Mouse (Mus musculus) myocyte (in vitro differentiated cells): ENCODE measurements around the gene Tnxb.
"Not testable (repeated sequence)": the region's sequence is repeated elsewhere in the genome, so short reads cannot be mapped to it uniquely, and the experiment has no call there.

Source experiments
- CEBPB ChIP-seq: IDR thresholded peaks from 2 replicates; pipeline ENCODE4 v1.6.1; 2011; ENCODE audit warnings: mild to moderate bottlenecking, moderate library complexity; ENCODE audit not compliant: poor library complexity, insufficient read depth, severe bottlenecking
- E2F4 ChIP-seq: IDR thresholded peaks from one replicate; pipeline ENCODE4 v1.6.1; 2011; ENCODE audit warnings: mild to moderate bottlenecking, control low read depth, moderate library complexity; ENCODE audit not compliant: insufficient read depth
- MAX ChIP-seq: IDR thresholded peaks from one replicate; pipeline ENCODE4 v1.6.1; 2011; ENCODE audit warnings: low read depth, mild to moderate bottlenecking, control low read depth
- MYOG ChIP-seq, 3 experiments: IDR thresholded peaks; one replicate each; pipeline ENCODE4 v1.6.1; 2011; ENCODE audit warnings: control low read depth in 2 of 3, low read depth in 2 of 3, mild to moderate bottlenecking in 2 of 3; ENCODE audit not compliant: insufficient read length in 2 of 3, control insufficient read depth in 1 of 3, insufficient read depth in 1 of 3
- POLR2A ChIP-seq: IDR thresholded peaks from one replicate; pipeline ENCODE4 v1.6.1; 2011; ENCODE audit warnings: low read depth, mild to moderate bottlenecking, control low read depth, moderate library complexity; ENCODE audit not compliant: insufficient read length
- POLR2AphosphoS2 ChIP-seq: IDR thresholded peaks from one replicate; pipeline ENCODE4 v1.6.1; 2011; ENCODE audit warnings: low read depth, control low read depth; ENCODE audit not compliant: insufficient read length
- TCF12 ChIP-seq: IDR thresholded peaks from one replicate; pipeline ENCODE4 v1.6.1; 2011; ENCODE audit warnings: mild to moderate bottlenecking, control low read depth; ENCODE audit not compliant: poor library complexity, insufficient read depth, severe bottlenecking
- USF1 ChIP-seq: IDR thresholded peaks from one replicate; pipeline ENCODE4 v1.6.1; 2011; ENCODE audit warnings: low read depth, mild to moderate bottlenecking, control low read depth, moderate library complexity

DNA sequence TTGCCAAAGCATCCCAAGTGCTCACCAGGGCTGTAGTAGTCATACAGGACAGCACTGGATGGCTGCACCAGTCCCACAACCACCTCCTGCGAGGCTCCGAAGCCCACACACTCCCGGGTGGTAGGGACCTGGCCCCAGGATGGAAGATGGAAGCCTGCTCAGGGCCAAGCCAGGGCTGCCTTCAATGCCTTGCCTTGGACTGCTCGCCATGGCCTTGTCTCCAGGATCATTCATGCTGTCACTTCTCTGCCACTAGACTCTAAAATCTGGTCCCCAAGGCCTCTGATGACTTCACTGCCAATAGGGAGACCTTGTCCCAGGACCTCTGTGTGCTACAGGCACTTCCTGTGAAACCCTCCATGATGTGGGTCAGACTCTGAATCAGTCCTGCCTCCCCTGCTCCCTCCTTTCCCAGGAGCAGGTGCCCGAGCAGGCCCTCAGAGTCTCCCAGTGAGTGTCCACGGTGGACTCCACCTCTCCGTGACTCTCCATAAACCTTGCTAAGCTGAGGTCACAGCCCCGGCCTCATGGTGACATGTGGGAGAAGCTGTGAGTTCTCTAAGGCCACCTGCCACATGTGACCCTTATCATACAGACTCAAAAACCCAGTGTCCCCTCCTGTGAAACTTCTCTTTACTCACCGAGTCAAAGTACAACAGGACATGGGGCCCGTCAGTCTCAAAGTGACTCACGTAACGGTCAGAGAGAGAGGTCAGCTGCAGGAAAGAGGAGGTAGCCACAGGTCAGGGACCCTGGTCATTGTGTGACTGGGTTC is 59.6 kb downstream of the Tnxb start:
- not testable (repeated sequence) for TF ChIP-seq USF1; POLR2A; POLR2AphosphoS2; E2F4; TCF12; MYOG (IDR thresholded peaks at IDR 0.05; ENCODE audit: control insufficient read depth in 1 of 3, insufficient read depth in 1 of 3, insufficient read length in 2 of 3, low read depth in 2 of 3); MAX; CEBPB
